Mouse (Mus musculus): ENCODE measurements around the gene AC131692.1. TPM values are rescaled to one million over a fixed set of nuclear protein-coding genes. Genes with fewer than 3 reads are reported as not detected.
A peak's percentile ranks its signal among the peaks of the same experiment; 100 is the strongest.

The AC131692.1 gene
- polyA plus RNA-seq, 1 experiment from 2014 or later, result 0.21 TPM

DNA sequence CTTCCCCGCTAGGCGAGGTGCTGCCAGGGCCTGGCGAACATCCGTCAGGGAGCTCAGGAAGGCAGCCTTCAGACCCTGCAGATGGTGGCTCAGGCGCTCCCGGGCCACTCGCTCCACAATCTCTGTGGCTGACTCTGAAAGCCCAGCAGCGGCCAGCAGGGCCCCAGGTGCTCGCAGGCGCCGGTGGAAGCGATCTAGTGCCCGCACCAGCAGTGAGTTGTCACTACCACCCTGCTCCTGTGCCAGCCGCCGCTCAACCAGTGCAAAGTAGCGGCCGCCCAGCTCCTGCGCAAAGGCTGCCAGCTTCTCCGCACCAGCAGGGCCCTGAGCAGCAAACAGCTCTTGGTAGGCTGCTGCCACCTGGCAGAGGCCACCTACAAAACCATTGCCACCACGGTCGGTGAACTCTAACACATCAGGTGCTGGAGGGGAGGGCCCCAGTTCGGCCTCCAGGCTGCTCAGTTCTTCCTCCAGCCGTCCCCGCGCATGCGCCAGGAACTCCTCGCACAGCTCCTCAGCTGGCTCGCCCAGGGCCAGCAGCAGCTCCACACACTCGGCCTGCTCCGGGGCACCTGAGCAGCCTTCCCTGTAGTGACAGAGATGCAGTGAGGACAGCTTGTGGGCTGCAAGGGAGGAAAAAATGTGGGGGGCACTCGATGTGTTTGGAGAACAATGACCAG lies 23.5 kb upstream of the AC131692.1 start:
- no peak overlapping the region for H3K4me3 ChIP-seq
- H3K36me3 ChIP-seq, result peaks cover 29% of the 10 kb centered on the region
- no peak overlapping the region for H3K9ac ChIP-seq
- WGBS, result 85% methylated on average over 31 of the region's 31 CpGs
- ATAC-seq (ENCODE audit: borderline replicate concordance, extremely low read depth, low FRiP score, low TSS enrichment), result no peak
- H3K4me2 ChIP-seq, result no peak overlapping the region
- peaks cover 20% of the 10 kb centered on the region for H3K4me1 ChIP-seq
- H3K9me3 ChIP-seq, result no peaks in the 10 kb centered on the region
- H3K27me3 ChIP-seq, result no peaks in the 10 kb centered on the region
- H3K27ac ChIP-seq, result no peak overlapping the region

DNA sequence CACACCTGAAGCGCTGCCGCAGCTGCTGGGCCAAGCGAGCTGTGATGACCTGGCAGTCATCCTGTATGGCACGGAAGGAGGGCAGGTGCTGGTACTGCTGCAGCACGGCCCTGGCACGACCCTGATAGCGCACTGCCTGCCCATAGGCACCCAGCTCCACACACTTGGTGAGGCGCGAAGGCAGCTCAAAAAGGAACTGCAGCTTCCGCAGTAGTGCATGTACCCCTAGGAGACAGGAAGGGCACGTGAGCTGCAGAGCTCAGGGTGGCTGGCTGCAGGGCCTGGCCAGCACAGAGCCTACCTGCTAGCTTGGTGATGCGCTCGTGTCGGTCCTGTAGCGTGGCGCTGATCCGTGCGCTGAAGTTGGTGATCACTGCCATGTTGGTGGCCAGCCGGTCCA lies 23.0 kb upstream of the AC131692.1 start:
- no peak overlapping the region for H3K4me2 ChIP-seq
- WGBS, result 89% methylated on average over 19 of the region's 19 CpGs
- ATAC-seq (ENCODE audit: borderline replicate concordance, extremely low read depth, low FRiP score, low TSS enrichment), result no peak
- no peak overlapping the region for H3K4me3 ChIP-seq
- H3K27me3 ChIP-seq, result no peaks in the 10 kb centered on the region
- H3K4me1 ChIP-seq, result peaks cover 24% of the 10 kb centered on the region
- no peak overlapping the region for H3K27ac ChIP-seq
- no peaks in the 10 kb centered on the region for H3K9me3 ChIP-seq
- peaks cover 29% of the 10 kb centered on the region for H3K36me3 ChIP-seq
- H3K9ac ChIP-seq, result no peak overlapping the region

DNA sequence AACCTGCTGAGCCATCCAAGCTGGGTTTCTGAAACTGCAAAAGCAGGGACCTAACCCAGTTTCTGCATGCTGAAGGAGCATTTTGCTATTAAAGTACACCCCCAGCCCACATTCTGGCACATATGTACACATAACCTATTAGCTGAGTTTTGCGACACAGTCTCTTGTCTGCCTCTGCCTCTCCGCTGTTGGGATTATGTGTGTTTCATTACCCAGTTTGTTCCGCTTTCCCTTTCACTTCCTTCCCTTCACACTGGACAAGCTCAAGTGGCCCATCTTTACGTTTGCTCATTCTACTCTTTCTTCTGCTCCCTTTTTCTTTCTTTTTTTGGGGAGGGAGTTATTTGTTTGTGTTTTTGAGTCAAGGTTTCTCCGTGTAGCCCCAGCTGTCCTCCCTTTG lies 20.3 kb upstream of the AC131692.1 start:
- H3K9ac ChIP-seq, result no peak overlapping the region
- no peaks in the 10 kb centered on the region for H3K9me3 ChIP-seq
- H3K27ac ChIP-seq, result no peak overlapping the region
- peaks cover 16% of the 10 kb centered on the region for H3K4me1 ChIP-seq
- H3K4me2 ChIP-seq, result no peak overlapping the region
- no peak for ATAC-seq (ENCODE audit: borderline replicate concordance, extremely low read depth, low FRiP score, low TSS enrichment)
- no peaks in the 10 kb centered on the region for H3K27me3 ChIP-seq
- peaks cover 27% of the 10 kb centered on the region for H3K36me3 ChIP-seq
- no peak overlapping the region for H3K4me3 ChIP-seq
- WGBS, result 90% methylated on average over 5 of the region's 5 CpGs

DNA sequence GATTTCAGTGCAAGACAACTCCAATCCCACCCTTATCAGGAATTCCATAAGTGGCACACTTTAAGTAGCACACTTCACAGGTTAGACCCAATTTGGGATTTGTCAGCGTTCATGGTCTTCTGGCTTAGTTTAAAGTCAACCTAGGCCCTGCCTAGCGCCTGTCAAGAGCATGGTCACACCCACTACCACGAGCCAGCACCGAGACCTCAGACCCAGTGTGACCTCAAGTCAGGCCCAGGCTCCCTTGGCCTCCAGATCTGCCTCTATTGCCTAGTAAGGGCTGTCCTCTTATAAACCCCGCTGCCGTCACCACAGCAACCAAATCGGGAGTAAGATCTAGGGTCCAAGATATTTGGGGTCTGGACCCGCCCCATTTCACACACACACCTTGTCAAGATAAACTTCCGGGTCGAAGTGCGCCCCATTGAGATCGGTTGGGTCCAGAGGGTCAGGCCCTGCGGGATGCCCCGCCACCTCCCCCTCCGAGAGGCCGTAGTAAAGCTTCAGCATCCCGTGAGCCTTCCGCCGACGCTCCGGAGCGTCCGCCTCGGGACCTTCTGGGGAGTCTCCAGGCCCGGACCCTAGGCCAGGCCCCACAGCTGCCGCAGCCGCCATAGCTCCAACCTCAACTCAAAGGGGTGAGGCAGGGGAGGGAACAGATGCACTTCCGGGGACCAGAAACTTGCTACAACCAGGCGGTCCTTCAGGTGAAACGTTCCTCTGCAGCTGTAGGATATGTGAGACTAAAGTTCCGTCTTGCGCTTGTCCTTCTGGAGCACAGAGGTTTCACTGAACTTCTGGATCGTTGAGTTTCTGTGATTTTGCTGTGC lies 17.4 kb upstream of the AC131692.1 start, which contains the start of gene Vps51:
Vps51 (minus strand) TSS at position 668 of the 830 bp plus-strand sequence.
- H3K4me2 ChIP-seq, result peak within 1 kb of the TSS; percentile 67
- peak within 1 kb of the TSS; percentile 79 for H3K9ac ChIP-seq
- ATAC-seq (ENCODE audit: borderline replicate concordance, extremely low read depth, low FRiP score, low TSS enrichment), result peak; percentile 81
- H3K36me3 ChIP-seq, result peaks cover 19% of the 10 kb centered on the region
- peaks cover 16% of the 10 kb centered on the region for H3K4me1 ChIP-seq
- peak within 1 kb of the TSS; percentile 87 for H3K27ac ChIP-seq
- H3K4me3 ChIP-seq, result peak within 1 kb of the TSS; percentile 76
- H3K9me3 ChIP-seq, result no peaks in the 10 kb centered on the region
- H3K27me3 ChIP-seq, result no peaks in the 10 kb centered on the region
- under 1% methylated on average over 33 of the region's 33 CpGs for WGBS

GRCm38 (mm10) chr19:6079983-6080480 lies 14.2 kb upstream of the AC131692.1 start, which contains the start of gene Tmem262:
Gene Tmem262 (plus strand): TSS chr19:6080033.
- Histone ChIP-seq H3K36me3 (peaks cover 28% of the 10 kb centered on the region), H3K9me3 (no peaks in the 10 kb centered on the region), H3K4me3 (no peak within 1 kb of the TSS), H3K9ac (no peak within 1 kb of the TSS), H3K27me3 (no peaks in the 10 kb centered on the region), H3K27ac (no peak within 1 kb of the TSS), H3K4me1 (peaks cover 26% of the 10 kb centered on the region), H3K4me2 (no peak within 1 kb of the TSS)
- ATAC-seq (ENCODE audit: borderline replicate concordance, extremely low read depth, low FRiP score, low TSS enrichment), result no peak
- 88% methylated on average over 12 of the region's 12 CpGs for WGBS

- Histone ChIP-seq H3K4me2 (no peak within 1 kb of the TSS), H3K9ac (no peak within 1 kb of the TSS), H3K27ac (no peak within 1 kb of the TSS), H3K27me3 (no peaks in the 10 kb centered on the region), H3K9me3 (no peaks in the 10 kb centered on the region), H3K4me3 (no peak within 1 kb of the TSS), H3K36me3 (peaks cover 38% of the 10 kb centered on the region), H3K4me1 (peaks cover 31% of the 10 kb centered on the region)
- no peak for ATAC-seq (ENCODE audit: borderline replicate concordance, extremely low read depth, low FRiP score, low TSS enrichment)
- WGBS, result 79% methylated on average over 9 of the region's 9 CpGs
Measured at GRCm38 (mm10) chr19:6082156-6082555, 12.1 kb upstream of the AC131692.1 start, which contains the start of gene Gm28374. Gene Gm28374 (minus strand): TSS chr19:6082256.

DNA sequence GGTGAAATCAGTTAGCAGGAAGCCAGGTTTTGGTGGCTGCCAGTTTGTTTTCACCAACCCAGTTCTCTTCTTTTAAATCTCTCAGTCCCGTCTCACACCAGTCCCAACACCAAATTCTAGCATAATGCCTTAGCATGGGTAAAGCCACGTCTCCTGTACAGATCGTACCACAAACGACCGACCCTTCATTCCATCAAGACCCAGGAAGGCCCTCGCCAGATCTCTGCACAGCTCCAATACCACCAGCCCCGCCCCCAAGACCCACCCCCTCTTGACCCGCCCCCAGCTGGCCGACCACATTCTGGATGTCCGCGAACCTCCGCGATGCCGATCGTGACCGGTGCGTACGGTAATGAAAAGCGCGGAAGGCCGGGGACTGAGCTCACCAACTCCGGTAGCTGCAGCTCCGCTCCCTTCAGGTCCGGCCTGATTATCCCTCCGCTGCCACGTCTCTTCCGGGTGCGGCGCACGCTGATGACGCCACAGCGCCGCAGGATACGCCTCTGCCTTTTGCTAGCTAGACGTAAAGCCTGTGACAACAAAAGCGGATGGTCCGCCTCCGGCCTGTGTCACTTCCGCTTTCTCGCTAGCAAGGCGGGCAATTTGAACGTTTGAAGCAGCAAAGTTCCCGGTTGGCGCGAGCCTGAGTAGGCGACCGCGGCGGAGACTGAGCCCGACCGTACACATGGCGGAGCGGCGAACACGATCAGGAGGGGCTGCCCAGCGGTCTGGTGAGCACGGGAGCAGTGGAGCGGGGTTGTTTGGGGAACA lies 9.6 kb upstream of the AC131692.1 start, which contains the start of the genes Zfpl1 and Cdca5:
Zfpl1 (minus strand) TSS at position 479 of the 771 bp plus-strand sequence.
Cdca5 (plus strand) TSS at position 506 of the 771 bp plus-strand sequence.
- WGBS, result under 1% methylated on average over 58 of the region's 58 CpGs
- H3K9ac ChIP-seq, result peak within 1 kb of the TSS; percentile 64

DNA sequence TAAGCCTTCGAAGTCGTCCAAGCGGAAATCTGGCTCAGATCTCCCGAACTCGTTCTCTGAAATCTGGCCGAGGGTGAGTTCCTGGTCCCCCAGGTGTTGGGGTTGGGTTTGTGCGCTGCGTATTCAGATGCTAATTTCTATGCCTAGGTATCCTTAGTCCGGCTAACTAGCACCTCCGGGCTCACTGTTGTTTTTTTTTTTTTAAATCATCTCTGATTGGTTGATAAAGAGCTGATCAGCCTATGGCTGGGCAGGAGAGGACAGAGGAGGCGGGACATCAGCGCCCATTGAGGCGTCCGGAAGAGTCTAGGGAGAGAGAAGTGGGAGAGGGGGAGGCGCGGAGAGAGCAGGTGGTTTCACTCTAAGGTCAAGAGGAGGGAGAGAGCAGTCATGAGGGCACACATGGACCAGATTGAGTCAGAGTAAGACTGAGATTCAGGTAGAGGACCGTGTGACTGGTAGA lies 8.8 kb upstream of the AC131692.1 start:
- no peaks in the 10 kb centered on the region for H3K9me3 ChIP-seq
- WGBS, result under 1% methylated on average over 17 of the region's 17 CpGs
- peak; percentile 66; the same call in 1 of the 2 replicates for ATAC-seq (ENCODE audit: borderline replicate concordance, extremely low read depth, low FRiP score, low TSS enrichment)
- H3K4me1 ChIP-seq, result peaks cover 22% of the 10 kb centered on the region
- no peaks in the 10 kb centered on the region for H3K27me3 ChIP-seq
- peaks cover 64% of the 10 kb centered on the region for H3K36me3 ChIP-seq
- H3K4me2 ChIP-seq, result peak overlapping the region; percentile 66
- H3K9ac ChIP-seq, result peak overlapping the region; percentile 64
- peak overlapping the region; percentile 62 for H3K4me3 ChIP-seq
- peak overlapping the region; percentile 32 for H3K27ac ChIP-seq

More for the DNA sequence above, 9.6 kb upstream of the AC131692.1 start, which contains the start of the genes Zfpl1 and Cdca5:
- Histone ChIP-seq H3K4me3 (peak within 1 kb of the TSS; percentile 62), H3K4me1 (peaks cover 22% of the 10 kb centered on the region), H3K27ac (peak within 1 kb of the TSS; percentile 58), H3K27me3 (no peaks in the 10 kb centered on the region), H3K36me3 (peaks cover 63% of the 10 kb centered on the region), H3K4me2 (peak within 1 kb of the TSS; percentile 83), H3K9me3 (no peaks in the 10 kb centered on the region)
- peak; percentile 91 for ATAC-seq (ENCODE audit: borderline replicate concordance, extremely low read depth, low FRiP score, low TSS enrichment)

GRCm38 (mm10) chr19:6088841-6089240 lies 5.4 kb upstream of the AC131692.1 start:
- no peak overlapping the region for H3K4me2 ChIP-seq
- no peaks in the 10 kb centered on the region for H3K27me3 ChIP-seq
- ATAC-seq (ENCODE audit: borderline replicate concordance, extremely low read depth, low FRiP score, low TSS enrichment), result no peak
- H3K9ac ChIP-seq, result no peak overlapping the region
- no peak overlapping the region for H3K4me3 ChIP-seq
- H3K36me3 ChIP-seq, result peaks cover 69% of the 10 kb centered on the region
- no peaks in the 10 kb centered on the region for H3K9me3 ChIP-seq
- 91% methylated on average over 13 of the region's 13 CpGs for WGBS
- H3K27ac ChIP-seq, result no peak overlapping the region
- peaks cover 15% of the 10 kb centered on the region for H3K4me1 ChIP-seq

- H3K9me3 ChIP-seq, result no peaks in the 10 kb centered on the region
- H3K4me1 ChIP-seq, result no peaks in the 10 kb centered on the region
- no peak overlapping the region for H3K4me3 ChIP-seq
- H3K27ac ChIP-seq, result no peak overlapping the region
- H3K27me3 ChIP-seq, result no peaks in the 10 kb centered on the region
- H3K4me2 ChIP-seq, result no peak overlapping the region
- 73% methylated on average over 3 of the region's 3 CpGs for WGBS
- no peak overlapping the region for H3K9ac ChIP-seq
- no peak for ATAC-seq (ENCODE audit: borderline replicate concordance, extremely low read depth, low FRiP score, low TSS enrichment)
- peaks cover 24% of the 10 kb centered on the region for H3K36me3 ChIP-seq
Measured at GRCm38 (mm10) chr19:6097847-6098246, 3.6 kb downstream of the AC131692.1 start.

DNA sequence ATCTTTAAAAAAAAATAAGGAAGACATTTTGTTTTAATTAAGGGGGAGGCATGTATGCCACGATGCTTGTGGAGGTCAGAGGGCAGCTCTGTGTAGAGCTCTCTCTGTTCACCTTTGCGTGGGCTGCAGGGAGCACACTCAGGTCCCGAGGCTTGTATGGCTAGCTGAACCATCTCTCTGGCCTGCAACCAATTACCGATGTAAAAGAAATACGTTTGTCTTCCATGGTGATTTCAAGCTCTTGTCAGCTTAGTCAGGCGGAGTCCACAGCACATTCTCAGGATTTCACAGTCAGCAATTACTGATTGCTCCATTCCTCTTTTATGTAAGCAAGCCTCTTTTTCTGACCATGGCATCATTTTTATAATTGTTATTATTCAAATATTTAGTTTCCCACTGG lies 7.0 kb downstream of the AC131692.1 start:
- H3K4me3 ChIP-seq, result no peak overlapping the region
- H3K9ac ChIP-seq, result no peak overlapping the region
- H3K4me1 ChIP-seq, result no peaks in the 10 kb centered on the region
- H3K9me3 ChIP-seq, result no peaks in the 10 kb centered on the region
- no peak overlapping the region for H3K4me2 ChIP-seq
- no peak overlapping the region for H3K27ac ChIP-seq
- no peak for ATAC-seq (ENCODE audit: borderline replicate concordance, extremely low read depth, low FRiP score, low TSS enrichment)
- no peaks in the 10 kb centered on the region; the same call in 1 of the 2 replicates for H3K36me3 ChIP-seq
- 57% methylated on average over 6 of the region's 6 CpGs for WGBS
- no peaks in the 10 kb centered on the region for H3K27me3 ChIP-seq

All from lung, embryonic 15.5 days (tissue).